Mouse (Mus musculus): ENCODE results near the gene Ap1s3.

Gene Ap1s3

GRCm38 (mm10) chr1:79598385-79599178 lies 73.2 kb downstream of the Ap1s3 start:
- peak in 1 of 2 experiments; percentile 13 for DNase-seq (ENCODE audit: low spot score in 2 of 2)

GRCm38 (mm10) chr1:79592721-79593277 lies 79.0 kb downstream of the Ap1s3 start:
- peak in 1 of 2 experiments; percentile 9 for DNase-seq (ENCODE audit: low spot score in 2 of 2)

GRCm38 (mm10) chr1:79591091-79591490 lies 80.7 kb downstream of the Ap1s3 start:
- DNase-seq (ENCODE audit: low spot score in 2 of 2) = peak in 1 of 2 experiments; percentile 8

- DNase-seq (ENCODE audit: low spot score in 2 of 2) = peak in 1 of 2 experiments; percentile 37
Observed at GRCm38 (mm10) chr1:79589971-79590763, 81.6 kb downstream of the Ap1s3 start.

GRCm38 (mm10) chr1:79589424-79589823 lies 82.3 kb downstream of the Ap1s3 start:
- peak in 1 of 2 experiments; percentile 19 for DNase-seq (ENCODE audit: low spot score in 2 of 2)

GRCm38 (mm10) chr1:79581136-79581679 lies 90.6 kb downstream of the Ap1s3 start:
- no peak for DNase-seq (ENCODE audit: low spot score in 2 of 2)

- DNase-seq (ENCODE audit: low spot score in 2 of 2) = no peak
Observed at GRCm38 (mm10) chr1:79577357-79577756, 94.4 kb downstream of the Ap1s3 start.

- no peak for DNase-seq (ENCODE audit: low spot score in 2 of 2)
Observed at GRCm38 (mm10) chr1:79571912-79572311, 99.9 kb downstream of the Ap1s3 start.

- no peak for DNase-seq (ENCODE audit: low spot score in 2 of 2)
Observed at GRCm38 (mm10) chr1:79571126-79571525, 100.6 kb downstream of the Ap1s3 start.

GRCm38 (mm10) chr1:79561186-79561585 lies 110.6 kb downstream of the Ap1s3 start:
- no peak for DNase-seq (ENCODE audit: low spot score in 2 of 2)

All from spleen, postnatal 4 days (tissue).